Comparison of ENCODE assay signal across 25 mouse cellular contexts in the genomic region with DNA sequence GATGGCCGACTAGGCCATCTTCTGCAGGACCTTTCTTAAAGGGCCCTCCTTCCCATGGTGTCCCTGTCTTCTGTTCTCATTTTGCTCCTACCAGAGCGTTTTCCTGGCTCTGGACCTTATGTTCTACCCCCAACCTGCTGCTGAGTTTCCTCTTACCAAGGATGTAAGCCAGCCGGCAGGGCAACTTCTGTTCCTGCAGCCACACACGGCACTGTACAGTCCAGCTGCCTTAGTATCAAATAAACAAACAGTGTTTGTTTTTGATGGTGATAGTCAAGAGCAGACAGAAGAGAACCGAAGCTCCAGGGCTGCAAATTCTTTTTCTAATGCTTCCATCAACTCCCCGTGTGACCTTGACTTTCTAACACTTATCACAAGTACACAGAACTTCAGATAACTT. TPM values are rescaled to one million over a fixed set of nuclear protein-coding genes. Genes with fewer than 3 reads are reported as not detected.
DNase-seq lines count a peak whose midpoint lies in the region; ATAC-seq and TF ChIP-seq lines count a peak whose summit lies in the region.
"Had no signal": no experiment of that assay in that cellular context is flagged by ENCODE, and none has a peak within 500 bp of the region (broad histone marks: within the 10 kb centered on the region; RNA-seq: fewer than 3 reads in every experiment).

No protein-coding gene starts in this region.

- no peaks in the 10 kb centered on the region for H3K36me3 ChIP-seq in heart, embryonic 12.5 days
- H3K36me3 ChIP-seq in kidney, postnatal 0 days (ENCODE audit: insufficient read depth, low read length), result no peaks in the 10 kb centered on the region
- H3K36me3 ChIP-seq in ES-E14 (ENCODE audit: control insufficient read depth, insufficient read depth, low read length, poor library complexity, severe bottlenecking), result no peaks in the 10 kb centered on the region
- no peaks in the 10 kb centered on the region for H3K36me3 ChIP-seq in stomach, embryonic 14.5 days (ENCODE audit: control insufficient read depth, insufficient read depth, low read length)
- H3K36me3 ChIP-seq: embryonic facial prominence, embryonic 12.5 days; G1E; hindbrain, embryonic 15.5 days; liver, embryonic 15.5 days; midbrain, embryonic 12.5 days; neural tube, embryonic 15.5 days had no signal

- in situ Hi-C loops in ES-E14 (cut with MboI; ENCODE audit: low sequenced_read_pairs in 2 of 2, unreplicated experiment in 2 of 2), result no loop called here

- intact Hi-C loops in heart, postnatal 14 days (cut with DNase I), result no loop called here

- no peaks in the 10 kb centered on the region for H3K27me3 ChIP-seq in heart, embryonic 12.5 days (replicated peaks)
- no peaks in the 10 kb centered on the region for H3K27me3 ChIP-seq in kidney, postnatal 0 days (ENCODE audit: insufficient read depth, low read length)
- H3K27me3 ChIP-seq in stomach, embryonic 14.5 days (ENCODE audit: control insufficient read depth, insufficient read depth, low read length), result no peaks in the 10 kb centered on the region
- H3K27me3 ChIP-seq: embryonic facial prominence, embryonic 12.5 days; hindbrain, embryonic 15.5 days; liver, embryonic 15.5 days; midbrain, embryonic 12.5 days; neural tube, embryonic 15.5 days had no signal

- H3K9ac ChIP-seq in heart, embryonic 12.5 days, result no peak overlapping the region; the same call in 1 of the 2 replicates
- H3K9ac ChIP-seq in kidney, postnatal 0 days (ENCODE audit: low read depth, low read length), result no peak overlapping the region
- no peak overlapping the region for H3K9ac ChIP-seq in ES-E14 (ENCODE audit: insufficient read depth, low read depth, low read length, poor library complexity, severe bottlenecking)
- no peak overlapping the region for H3K9ac ChIP-seq in stomach, embryonic 14.5 days (replicated peaks; ENCODE audit: low read depth, low read length)
- H3K9ac ChIP-seq: embryonic facial prominence, embryonic 12.5 days; forebrain, postnatal 0 days; hindbrain, embryonic 15.5 days; liver, embryonic 15.5 days; midbrain, embryonic 12.5 days; neural tube, embryonic 15.5 days had no signal

- peak overlapping the region; percentile 39; the same call in 1 of the 2 replicates for H3K4me2 ChIP-seq in heart, embryonic 12.5 days
- no peak overlapping the region for H3K4me2 ChIP-seq in kidney, postnatal 0 days (ENCODE audit: low read length)
- no peak overlapping the region for H3K4me2 ChIP-seq in stomach, embryonic 14.5 days (replicated peaks; ENCODE audit: low read depth, low read length)
- H3K4me2 ChIP-seq: embryonic facial prominence, embryonic 12.5 days; hindbrain, embryonic 15.5 days; liver, embryonic 15.5 days; midbrain, embryonic 12.5 days; neural tube, embryonic 15.5 days had no signal

- H3K9me3 ChIP-seq in heart, embryonic 12.5 days (replicated peaks), result no peaks in the 10 kb centered on the region
- H3K9me3 ChIP-seq in kidney, postnatal 0 days (replicated peaks; ENCODE audit: low read length), result no peaks in the 10 kb centered on the region
- no peaks in the 10 kb centered on the region for H3K9me3 ChIP-seq in ES-E14 (ENCODE audit: control insufficient read depth, insufficient read depth, low read depth, low read length)
- no peaks in the 10 kb centered on the region for H3K9me3 ChIP-seq in stomach, embryonic 14.5 days (ENCODE audit: control insufficient read depth, low read depth, low read length)
- H3K9me3 ChIP-seq: embryonic facial prominence, embryonic 12.5 days; G1E; hindbrain, embryonic 15.5 days; liver, embryonic 15.5 days; midbrain, embryonic 12.5 days; neural tube, embryonic 15.5 days had no signal

- H3K4me3 ChIP-seq in heart, embryonic 12.5 days, result no peak overlapping the region
- no peak overlapping the region for H3K4me3 ChIP-seq in kidney, postnatal 0 days (replicated peaks; ENCODE audit: low read depth, low read length)
- no peak overlapping the region for H3K4me3 ChIP-seq in ES-E14 (ENCODE audit: insufficient read depth in 1 of 2, low read depth in 1 of 2, low read length in 2 of 2, poor library complexity in 1 of 2, severe bottlenecking in 1 of 2)
- H3K4me3 ChIP-seq in stomach, embryonic 14.5 days (ENCODE audit: low read depth, low read length), result no peak overlapping the region
- H3K4me3 ChIP-seq: embryonic facial prominence, embryonic 12.5 days; hindbrain, embryonic 15.5 days; left cerebral cortex, adult 2 months; liver, embryonic 15.5 days; midbrain, embryonic 12.5 days; neural tube, embryonic 15.5 days had no signal

- peak overlapping the region; percentile 37 for H3K27ac ChIP-seq in heart, embryonic 12.5 days (ENCODE audit: poor library complexity, severe bottlenecking)
- no peak overlapping the region for H3K27ac ChIP-seq in kidney, postnatal 0 days
- peak overlapping the region; percentile 8; the same call in 1 of the 2 replicates for H3K27ac ChIP-seq in ES-E14 (ENCODE audit: insufficient read depth, low read depth, low read length, poor library complexity, severe bottlenecking)
- no peak overlapping the region for H3K27ac ChIP-seq in stomach, embryonic 14.5 days (ENCODE audit: low read length)
- H3K27ac ChIP-seq: embryonic facial prominence, embryonic 12.5 days; hindbrain, embryonic 15.5 days; left cerebral cortex, adult 2 months; liver, embryonic 15.5 days; macrophage; midbrain, embryonic 12.5 days; neural tube, embryonic 15.5 days had no signal

- ATAC-seq in heart, embryonic 12.5 days (ENCODE audit: insufficient number of reproducible peaks, low FRiP score), result no peak
- no peak for ATAC-seq in kidney, postnatal 0 days (replicated peaks; ENCODE audit: low FRiP score, low read depth)
- ATAC-seq in stomach, embryonic 14.5 days (ENCODE audit: insufficient number of reproducible peaks, insufficient read depth, low FRiP score, low read depth), result peak; percentile 61; the same call in 1 of the 2 replicates
- ATAC-seq: CD4-positive, CD25-positive, alpha-beta regulatory T cell, adult 4 months; forebrain, postnatal 0 days had no signal

- H3K4me1 ChIP-seq in heart, embryonic 12.5 days (replicated peaks), result peaks cover 10% of the 10 kb centered on the region
- no peaks in the 10 kb centered on the region for H3K4me1 ChIP-seq in kidney, postnatal 0 days (replicated peaks; ENCODE audit: insufficient read depth, low read length)
- peaks cover 4 to 13% of the 10 kb centered on the region in 2 experiments for H3K4me1 ChIP-seq in ES-E14 (ENCODE audit: control insufficient read depth in 2 of 2, insufficient read depth in 2 of 2, low read length in 2 of 2, poor library complexity in 1 of 2)
- no peaks in the 10 kb centered on the region for H3K4me1 ChIP-seq in stomach, embryonic 14.5 days (ENCODE audit: control insufficient read depth, insufficient read depth, low read length)
- H3K4me1 ChIP-seq: embryonic facial prominence, embryonic 12.5 days; hindbrain, embryonic 15.5 days; midbrain, embryonic 12.5 days had no signal

- WGBS in heart, embryonic 12.5 days, result 7% methylated on average over 6 of the region's 6 CpGs
- WGBS in kidney, postnatal 0 days, result 19% methylated on average over 6 of the region's 6 CpGs
- WGBS in stomach, embryonic 14.5 days, result 10% methylated on average over 6 of the region's 6 CpGs

- DNase-seq in heart, postnatal 14 days, result no peak
- DNase-seq in kidney, postnatal 0 days (ENCODE audit: low spot score), result peak; percentile 21
- no peak for DNase-seq in kidney, adult 9 months
- DNase-seq in ES-E14 (ENCODE audit: low read depth, low spot score), result no peak
- no peak for DNase-seq in cerebellum, adult 11 months
- DNase-seq in kidney, adult 8-10 months, result no peak
- DNase-seq: adrenal gland, adult 8-10 months; cerebellum, adult 18-20 months; cerebellum, postnatal 25 days; forebrain, postnatal 0 days; gastrocnemius, postnatal 36 days; layer of hippocampus, adult 9-11 months; right cerebral cortex, adult 18-20 months; right cerebral cortex, postnatal 4 days had no signal

- TF ChIP-seq CTCF in kidney, postnatal 0 days (IDR thresholded peaks at IDR 0.05; ENCODE audit: low read depth), result no peak

TF ChIP-seq in ES-E14, 5 proteins besides CTCF, POLR2A, EP300 and RAD21:
- TF ChIP-seq CHD2 (IDR thresholded peaks at IDR 0.05; ENCODE audit: low read depth, low read length), result no peak
- no peak for TF ChIP-seq MAFK (IDR thresholded peaks at IDR 0.05; ENCODE audit: insufficient read depth, low read depth, low read length)
- no peak for TF ChIP-seq HCFC1 (IDR thresholded peaks at IDR 0.05; ENCODE audit: borderline replicate concordance, insufficient read depth, low read length)
- TF ChIP-seq ZNF384 (IDR thresholded peaks at IDR 0.05; ENCODE audit: low read depth, low read length), result no peak
- TF ChIP-seq ZC3H11A (IDR thresholded peaks at IDR 0.05; ENCODE audit: borderline replicate concordance, low read depth, low read length), result no peak
TF ChIP-seq in ES-E14: peak in this region for 0.

RNA-seq across cellular contexts. Expression of a gene that starts 35.6 kb away (rescaled TPM):
- polyA plus RNA-seq in heart, embryonic 12.5 days (2016; fragmentation: Nextera tagmentation; extraction: Ambion mirVana), result 13.0 and 13.6 TPM in 2 replicates
- 1 to 10 TPM; 4.5 to 6.8 TPM for total RNA-seq in heart, postnatal 14 days (2021)
- polyA plus RNA-seq in kidney, postnatal 0 days (2015; fragmentation: Nextera tagmentation; extraction: Ambion mirVana), result 14.5 and 15.6 TPM in 2 replicates
- total RNA-seq in ES-E14 (2012; rRNA removed), result 37.3 and 66.4 TPM in 2 replicates
- polyA plus RNA-seq in stomach, embryonic 14.5 days (2014; fragmentation: Nextera tagmentation; extraction: Ambion mirVana), result 78.8 and 84.5 TPM in 2 replicates

Comparison
In these comparisons a context has a peak if more than half of its experiments do, and no peak if none do; other contexts are left out.
1. H3K27ac ChIP-seq: peak in heart, embryonic 12.5 days (single experiment) and ES-E14 (single experiment); none in kidney, postnatal 0 days (single experiment) and stomach, embryonic 14.5 days (single experiment).